9 mouse cellular contexts compared by ENCODE assay signal in the genomic region with DNA sequence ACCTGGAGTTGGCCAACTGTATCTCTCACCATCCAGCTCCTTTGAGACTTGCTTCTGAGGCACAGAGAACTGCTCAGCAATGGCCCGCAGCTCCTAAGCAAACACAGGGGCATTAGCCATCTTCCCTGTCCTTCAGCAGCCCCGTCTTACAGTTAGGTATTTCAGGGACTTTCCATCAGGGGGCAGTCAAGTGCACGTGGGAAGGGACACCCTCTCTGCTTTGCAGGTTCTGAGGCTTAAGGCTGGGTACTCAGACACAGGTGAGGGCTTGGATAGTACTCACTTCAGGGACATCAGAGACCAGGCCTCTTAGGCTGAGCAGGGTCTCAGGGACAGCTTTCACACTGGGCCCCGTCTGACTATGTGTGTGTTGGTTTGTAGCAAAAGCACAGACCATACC. TPM values are rescaled to one million over a fixed set of nuclear protein-coding genes. Genes with fewer than 3 reads are reported as not detected.
DNase-seq lines count a peak whose midpoint lies in the region; TF ChIP-seq lines count a peak whose summit lies in the region.
"Had no signal": no experiment of that assay in that cellular context is flagged by ENCODE, and none has a peak within 500 bp of the region (broad histone marks: within the 10 kb centered on the region; RNA-seq: fewer than 3 reads in every experiment).

No protein-coding gene starts in this region.

- peak; percentile 37; the same call in 1 of the 2 replicates for TF ChIP-seq CTCF in lung, adult 2 months (IDR thresholded peaks at IDR 0.05; ENCODE audit: insufficient read depth, low read length)

- no peaks in the 10 kb centered on the region for H3K4me1 ChIP-seq in lung, adult 2 months (ENCODE audit: control insufficient read depth, insufficient read depth, low read length)

- 24% methylated on average over 4 of the region's 4 CpGs for WGBS in lung, adult 2 months

- DNase-seq in embryo, embryonic 10 days (ENCODE audit: low spot score) = peak; percentile 47
- no peak for DNase-seq in embryo, embryonic 11 days
- DNase-seq in lung, adult 2 months = no peak
- DNase-seq in lung, postnatal 36 days = no peak
- peak; percentile 14 for DNase-seq in c-Kit-positive CD71-negative TER-119-negative erythroid progenitor cells, embryonic 14.5 days (ENCODE audit: low read depth)
- DNase-seq in mesoderm, embryonic 11.5 days (ENCODE audit: low read depth, low spot score) = peak; percentile 24
- DNase-seq in frontal cortex, postnatal 14 days (ENCODE audit: low spot score in 2 of 2) = no peak
- no peak for DNase-seq in gastrocnemius, postnatal 14 days

- TF ChIP-seq POLR2A in lung, adult 2 months (IDR thresholded peaks at IDR 0.05; ENCODE audit: borderline replicate concordance, extremely low read depth, low read depth, low read length) = no peak

- intact Hi-C loops in gastrocnemius, postnatal 14 days (cut with DNase I; ENCODE audit: low total_unique reads) = no loop called here

- H3K4me3 ChIP-seq in lung, adult 2 months (replicated peaks; ENCODE audit: extremely low read depth, low read depth, low read length) = no peak overlapping the region
- H3K4me3 ChIP-seq: hindbrain, embryonic 10.5 days had no signal

RNA-seq across cellular contexts. Expression of gene Prom2, which starts 1.8 kb away (rescaled TPM):
- polyA plus RNA-seq in lung, adult 2 months (2012; rRNA removed) = 1.0 and 9.6 TPM in 2 replicates
- total RNA-seq in gastrocnemius, postnatal 14 days (2021) = not detected

RNA-seq across cellular contexts. Expression of gene Kcnip3, which starts 17.6 kb away (rescaled TPM):
- 1.5 and 3.1 TPM in 2 replicates for polyA plus RNA-seq in lung, adult 2 months (2012; rRNA removed)
- under 1 TPM; 0.53 to 0.86 TPM for total RNA-seq in gastrocnemius, postnatal 14 days (2021)

RNA-seq across cellular contexts. Expression of gene Zfp661, which starts 47.4 kb away (rescaled TPM):
- 1.7 and 2.9 TPM in 2 replicates for polyA plus RNA-seq in lung, adult 2 months (2012; rRNA removed)
- total RNA-seq in gastrocnemius, postnatal 14 days (2021) = 1 to 10 TPM; 1.3 to 2.5 TPM

RNA-seq across cellular contexts. Expression of gene Mrps5, which starts 47.5 kb away (rescaled TPM):
- 32.0 and 37.8 TPM in 2 replicates for polyA plus RNA-seq in lung, adult 2 months (2012; rRNA removed)
- total RNA-seq in gastrocnemius, postnatal 14 days (2021) = 10 to 100 TPM; 85.2 to 98.4 TPM

Comparison
In these comparisons a context has a peak if more than half of its experiments do, and no peak if none do; other contexts are left out.
1. DNase-seq: peak in embryo, embryonic 10 days (single experiment), c-Kit-positive CD71-negative TER-119-negative erythroid progenitor cells, embryonic 14.5 days (single experiment) and mesoderm, embryonic 11.5 days (single experiment); none in embryo, embryonic 11 days (single experiment), lung, adult 2 months (single experiment), lung, postnatal 36 days (single experiment), frontal cortex, postnatal 14 days (0 of 2) and gastrocnemius, postnatal 14 days (single experiment).